Mouse (Mus musculus) kidney, postnatal 14 days (tissue): ENCODE data around the gene Kcng1.

Source experiments
- DNase-seq: peaks from one replicate; pipeline ENCODE4 v3.0.0; 2022; ENCODE audit warnings: mixed read lengths

Gene Kcng1

DNA sequence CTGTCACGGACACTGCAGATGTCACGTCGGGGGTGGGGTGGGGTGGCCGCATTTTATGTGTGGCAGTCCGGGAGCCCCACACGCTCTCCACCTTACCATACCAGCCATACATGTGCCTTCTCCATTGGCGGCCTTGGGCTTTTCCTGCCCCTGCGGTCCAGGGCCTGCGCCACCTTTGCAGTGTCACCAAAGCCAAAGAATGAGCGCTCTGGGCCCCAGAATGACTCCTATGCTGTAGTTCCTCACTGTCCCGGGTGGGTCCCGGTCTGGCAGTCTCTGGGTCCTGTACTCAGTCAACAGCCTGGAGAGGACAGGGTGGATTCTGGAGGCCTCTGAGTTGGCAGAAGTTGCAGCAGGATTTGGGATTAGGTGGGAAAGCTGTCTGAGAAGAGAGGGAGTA, at the start of gene Kcng1:
Kcng1 (minus strand) TSS at position 155 of the 400 bp plus-strand sequence.
- DNase-seq: no peak

GRCm38 (mm10) chr2:168330421-168331070, 49.0 kb upstream of the Kcng1 start:
- no peak for DNase-seq

- DNase-seq: no peak
Measured at GRCm38 (mm10) chr2:168321716-168322374, 40.3 kb upstream of the Kcng1 start.

DNA sequence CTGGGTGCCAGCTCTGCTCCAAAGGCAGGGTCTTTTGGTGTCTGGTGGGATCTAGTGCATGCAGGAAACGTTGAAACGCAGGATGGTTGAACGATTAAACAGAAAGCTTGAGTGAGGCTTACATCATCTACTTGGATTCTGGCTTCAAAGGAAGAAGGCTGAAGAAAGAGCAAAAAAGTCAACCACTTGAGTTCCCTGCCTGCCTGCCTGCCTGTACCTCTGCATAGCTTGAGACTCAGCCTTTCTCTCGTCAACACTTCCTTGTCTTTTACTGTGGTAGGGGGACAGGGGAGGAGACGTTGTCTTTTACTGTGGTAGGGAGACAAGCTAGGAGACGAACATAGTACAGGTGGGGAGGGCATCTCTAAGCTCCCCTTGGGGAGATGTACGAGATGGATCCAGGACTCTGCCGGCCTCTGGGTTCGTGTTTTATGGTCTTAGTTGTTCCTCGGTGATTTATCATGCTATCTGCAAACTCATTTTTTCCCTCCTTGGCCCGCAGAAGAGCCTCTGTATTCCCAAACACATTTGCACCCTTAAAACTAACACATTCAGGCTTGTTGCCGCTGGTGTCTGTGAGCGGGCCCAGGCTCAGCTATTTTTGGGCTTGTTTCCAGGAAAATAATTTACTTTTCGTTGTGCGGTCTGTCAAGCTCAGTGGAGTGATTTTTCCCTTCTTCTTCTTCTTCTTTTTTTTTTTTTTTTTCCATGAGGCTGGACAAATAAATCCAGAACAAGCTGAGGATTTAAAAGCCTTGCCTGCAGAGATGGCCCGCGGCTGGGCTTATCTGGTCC, 39.0 kb upstream of the Kcng1 start:
- peak; percentile 28 for DNase-seq

DNA sequence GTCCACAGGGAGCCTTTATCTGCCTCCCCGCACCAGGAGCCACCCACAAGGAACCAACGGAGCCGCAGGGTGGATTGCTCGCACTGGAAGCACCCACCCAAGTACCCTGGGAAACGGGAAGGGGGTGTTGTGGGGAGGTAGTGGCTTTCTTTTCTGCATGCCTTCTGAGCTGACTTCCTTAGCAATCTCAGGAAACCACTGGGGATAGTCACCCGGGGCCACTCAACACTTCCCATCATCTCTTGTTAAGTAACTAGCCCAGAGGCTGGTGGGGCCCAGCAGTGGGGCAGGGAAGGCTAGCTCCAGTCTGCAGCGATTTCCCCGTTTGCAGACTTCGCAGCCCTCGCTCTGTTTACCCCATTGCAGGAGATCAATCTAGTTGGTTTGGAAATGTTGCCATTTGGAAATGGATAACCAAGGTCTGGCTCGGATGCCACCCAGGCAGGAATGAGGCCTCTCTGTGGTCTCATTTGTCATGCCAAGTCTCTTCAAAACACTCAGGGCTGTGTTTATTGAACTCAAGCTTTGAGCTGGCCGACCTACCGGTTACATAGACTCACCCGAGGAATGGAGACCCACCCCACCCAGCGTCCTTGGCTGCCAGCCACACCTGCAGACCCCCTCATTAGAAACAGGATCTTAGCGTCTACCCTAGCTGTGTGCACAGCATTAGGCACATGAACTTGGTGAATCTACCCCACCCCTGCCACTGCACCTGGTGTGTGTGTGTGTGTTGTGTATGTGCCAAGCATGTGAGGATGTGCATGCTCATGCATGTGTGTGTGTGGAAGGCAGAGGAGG, 33.3 kb upstream of the Kcng1 start:
- DNase-seq: no peak

GRCm38 (mm10) chr2:168312504-168312903, 31.0 kb upstream of the Kcng1 start:
- no peak for DNase-seq

- no peak for DNase-seq
Measured at GRCm38 (mm10) chr2:168311006-168311405, 29.5 kb upstream of the Kcng1 start.

DNA sequence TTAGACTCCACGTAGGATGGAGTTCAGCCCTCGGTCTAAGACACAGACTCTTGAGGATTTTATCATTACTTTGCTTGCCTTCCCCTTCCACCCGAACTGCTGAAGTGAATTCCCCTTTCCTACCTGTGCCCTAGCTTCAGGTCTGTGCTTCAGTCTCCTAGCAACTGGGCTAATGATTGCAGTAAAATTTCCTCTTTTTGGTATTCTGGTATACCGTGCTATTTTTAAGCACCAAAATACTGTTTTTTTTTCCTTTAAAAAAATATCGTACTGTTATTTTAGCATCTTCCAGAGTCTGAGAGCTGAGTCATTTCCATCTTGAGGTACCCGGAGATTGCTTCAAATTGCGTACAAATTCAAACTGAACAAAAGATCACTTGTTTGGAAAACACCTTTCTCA, 27.4 kb upstream of the Kcng1 start:
- DNase-seq: no peak

- DNase-seq: no peak
Measured at GRCm38 (mm10) chr2:168299650-168300049, 18.1 kb upstream of the Kcng1 start.

DNA sequence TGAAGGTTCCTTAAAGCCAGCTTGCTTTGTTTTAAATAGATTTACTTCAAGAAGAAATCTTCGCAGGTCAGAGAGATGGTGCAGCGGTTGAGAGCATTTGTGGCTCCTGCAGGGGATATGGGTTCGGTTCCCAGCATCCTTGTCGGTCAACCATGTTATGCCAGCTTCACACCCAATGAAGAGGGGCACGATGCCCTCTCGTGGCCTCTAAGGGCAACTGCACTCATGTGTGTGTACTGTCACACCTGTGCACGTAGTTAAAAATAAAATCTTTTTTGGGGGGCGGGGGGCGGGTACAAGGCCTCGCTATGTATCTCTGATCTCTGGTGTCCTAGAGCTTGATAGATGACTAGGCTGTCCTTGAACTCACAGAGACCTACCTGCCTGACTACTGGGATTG, 15.0 kb upstream of the Kcng1 start:
- DNase-seq: no peak

DNA sequence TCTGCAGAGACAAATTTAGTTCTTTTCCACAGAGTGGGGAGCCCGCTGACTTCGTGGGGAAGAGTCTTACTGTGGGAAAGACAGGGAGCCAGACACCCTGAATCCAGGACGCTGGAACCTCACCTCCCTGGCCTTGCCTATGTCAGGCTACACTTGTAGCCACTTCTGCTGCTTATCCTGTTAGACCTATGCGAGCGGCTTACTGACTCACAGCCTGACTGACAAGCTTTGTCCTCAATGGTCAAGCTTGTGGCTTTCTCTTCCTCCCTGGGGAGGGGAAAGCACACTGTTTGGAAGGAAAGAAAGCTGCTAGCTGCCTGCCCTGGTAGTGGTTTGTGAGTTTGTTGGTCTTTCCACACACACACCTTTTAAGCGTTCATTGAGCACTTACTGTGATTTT, 11.0 kb upstream of the Kcng1 start:
- DNase-seq: no peak

GRCm38 (mm10) chr2:168292041-168292440, 10.5 kb upstream of the Kcng1 start:
- DNase-seq: no peak

GRCm38 (mm10) chr2:168289851-168290250, 8.3 kb upstream of the Kcng1 start:
- DNase-seq: no peak

DNA sequence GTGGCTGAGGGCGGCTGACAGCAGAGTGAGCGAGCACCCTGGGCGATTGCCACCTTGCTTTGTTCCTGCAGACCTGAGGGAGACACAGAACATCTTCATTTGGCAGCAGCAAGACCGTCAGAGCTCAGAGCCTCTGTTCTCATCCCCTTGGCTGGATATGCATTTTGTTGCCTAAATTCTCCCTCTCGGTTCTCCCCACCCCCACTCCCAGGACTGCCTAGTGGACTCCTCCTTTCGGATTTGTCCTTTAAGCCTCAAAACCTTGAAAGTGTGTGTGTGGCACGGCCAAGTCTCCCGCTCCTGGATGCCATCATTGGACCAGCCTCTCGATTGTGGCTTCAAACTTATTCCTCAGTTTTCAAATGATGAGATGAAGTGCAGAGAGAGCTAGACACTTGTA, 7.5 kb upstream of the Kcng1 start:
- no peak for DNase-seq

GRCm38 (mm10) chr2:168286987-168287386, 5.5 kb upstream of the Kcng1 start:
- no peak for DNase-seq

GRCm38 (mm10) chr2:168285143-168285542, 3.6 kb upstream of the Kcng1 start:
- DNase-seq: no peak

DNA sequence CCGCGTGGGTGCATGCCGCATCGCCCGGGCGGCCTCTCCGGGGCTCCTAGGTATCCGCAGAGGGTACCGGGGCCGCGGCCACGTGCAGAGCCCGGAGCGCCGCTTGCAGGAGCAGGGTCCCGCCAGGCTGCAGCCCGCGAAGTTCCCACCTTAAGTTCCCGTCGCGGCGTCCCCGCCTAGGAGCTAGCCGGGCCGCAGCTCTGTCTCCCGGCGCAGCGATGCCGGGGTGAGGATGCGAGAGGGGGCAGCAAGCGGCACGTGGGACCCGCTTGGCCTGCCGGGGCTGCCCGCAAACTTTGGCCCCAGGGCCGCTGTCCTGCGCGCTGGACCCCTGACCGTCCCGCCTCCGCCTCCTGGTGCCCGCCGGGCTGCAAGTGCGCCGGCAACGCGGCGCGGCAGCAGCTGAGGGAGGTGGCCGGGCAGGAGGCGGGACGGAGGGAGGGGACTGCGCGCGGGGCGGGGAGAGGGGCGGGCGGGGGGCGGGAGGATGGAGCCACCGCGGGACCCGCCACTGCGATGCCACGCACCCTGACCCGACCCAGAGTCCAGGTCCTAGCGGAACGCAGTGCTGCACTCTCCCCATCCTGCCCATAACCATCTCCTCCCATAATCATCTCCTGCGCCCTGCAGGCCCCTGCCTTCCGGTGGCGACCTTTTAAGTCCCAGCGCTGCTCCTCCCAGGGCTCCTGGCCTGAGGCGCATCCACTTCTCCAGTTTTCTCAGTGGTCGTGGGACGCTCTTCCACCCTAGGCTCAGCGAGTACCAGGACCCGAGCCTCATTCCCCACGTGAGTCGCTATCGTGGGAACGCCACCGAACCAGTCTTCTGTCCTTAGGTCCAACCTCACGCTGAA, 581 bp downstream of the Kcng1 start:
- DNase-seq: peak; percentile 76

DNA sequence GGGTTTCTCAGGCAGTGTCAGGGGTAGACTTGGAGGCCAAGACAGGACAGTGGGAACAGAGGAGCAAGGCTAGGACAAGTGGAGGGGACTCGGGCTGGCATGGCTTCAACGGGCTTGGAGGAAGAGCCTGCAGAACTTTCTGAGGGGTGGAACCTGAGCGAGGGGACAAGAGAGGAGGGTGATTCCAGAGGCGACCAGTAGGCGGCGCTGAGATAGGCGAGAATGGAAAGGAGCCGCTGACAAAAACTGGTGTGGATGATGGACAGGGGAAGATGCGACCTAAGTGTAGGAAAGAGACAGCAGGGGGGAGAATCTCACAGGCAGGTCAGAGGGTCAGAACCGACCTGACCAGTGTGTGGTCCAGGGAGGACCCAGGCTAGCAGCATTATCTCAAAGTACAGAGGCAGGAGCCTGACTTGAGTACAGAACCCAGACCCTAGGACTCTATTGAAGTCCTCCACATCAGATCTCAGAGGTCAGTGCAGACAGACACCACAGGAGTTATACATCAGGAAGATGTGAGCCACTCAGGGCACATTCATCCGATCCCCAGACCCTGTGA, 7.1 kb downstream of the Kcng1 start:
- peak; percentile 63 for DNase-seq

GRCm38 (mm10) chr2:168273387-168273786, 8.1 kb downstream of the Kcng1 start:
- DNase-seq: no peak

- peak; percentile 28 for DNase-seq
Measured at GRCm38 (mm10) chr2:168268033-168268432, 13.5 kb downstream of the Kcng1 start.

DNA sequence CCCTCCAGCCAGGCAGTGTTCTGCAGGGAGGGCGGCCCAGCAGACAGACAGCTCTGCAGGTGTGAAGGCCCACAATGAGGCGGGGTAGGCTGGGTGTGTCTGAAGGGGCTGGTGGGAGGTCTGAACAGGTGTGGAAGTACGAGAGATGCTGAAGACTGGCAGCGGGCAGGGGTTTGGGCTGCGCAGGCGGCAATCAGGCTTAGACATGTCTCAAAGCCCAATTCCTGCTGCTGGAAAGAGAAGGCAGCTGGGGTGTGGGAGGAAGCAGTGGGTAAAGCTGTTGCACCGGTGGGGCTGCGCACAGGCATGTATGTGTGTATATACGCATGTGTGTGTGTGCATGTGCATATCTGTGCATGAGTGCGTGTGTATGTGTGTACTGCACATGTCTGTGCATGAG, 20.6 kb downstream of the Kcng1 start:
- no peak for DNase-seq

GRCm38 (mm10) chr2:168260124-168260523, 21.4 kb downstream of the Kcng1 start:
- DNase-seq: no peak
